Mouse (Mus musculus) spleen, adult 18-20 months (tissue): ENCODE results near the gene Lrcol1.

Experiments used
- DNase-seq, 2 experiments: peaks; one replicate each; pipeline ENCODE4 v3.0.0; 2022; ENCODE audit warnings: mixed read lengths in 2 of 2

Lrcol1 gene

GRCm38 (mm10) chr5:110386371-110387330 is 42.1 kb downstream of the Lrcol1 start:
- peak in 1 of 2 experiments; percentile 50 for DNase-seq

- no peak for DNase-seq
Observed at GRCm38 (mm10) chr5:110387332-110387731, 42.8 kb downstream of the Lrcol1 start.

- no peak for DNase-seq
Observed at GRCm38 (mm10) chr5:110390631-110391030, 46.1 kb downstream of the Lrcol1 start.

- no peak for DNase-seq
Observed at GRCm38 (mm10) chr5:110392727-110393126, 48.2 kb downstream of the Lrcol1 start.

- DNase-seq, result no peak
Observed at GRCm38 (mm10) chr5:110395006-110395661, 50.6 kb downstream of the Lrcol1 start.

GRCm38 (mm10) chr5:110401101-110401500 is 56.6 kb downstream of the Lrcol1 start:
- no peak for DNase-seq

- no peak for DNase-seq
Observed at GRCm38 (mm10) chr5:110402557-110402956, 58.0 kb downstream of the Lrcol1 start.

GRCm38 (mm10) chr5:110403931-110404330 is 59.4 kb downstream of the Lrcol1 start:
- DNase-seq, result no peak
